Comparison of ENCODE assay signal across 11 mouse cellular contexts in the genomic region with DNA sequence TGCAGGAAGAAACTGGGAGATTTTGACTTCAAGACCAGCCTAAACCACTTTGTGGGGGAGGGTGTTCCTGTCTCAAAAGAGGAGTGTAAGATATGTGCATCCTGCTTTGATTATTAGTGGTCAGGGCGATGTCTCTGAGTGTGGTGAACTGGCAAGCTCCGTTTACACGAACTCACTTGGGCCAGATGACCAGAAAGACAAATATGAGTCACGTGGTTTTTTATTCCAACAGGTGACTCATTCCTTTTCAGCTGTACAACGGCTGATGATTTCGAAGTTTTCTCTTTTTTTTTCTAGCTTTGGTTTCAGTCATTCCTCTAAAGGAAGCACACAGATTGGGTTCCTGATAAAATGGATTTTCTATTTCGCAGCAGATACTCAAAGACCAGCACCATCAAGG. TPM values are rescaled to one million over a fixed set of nuclear protein-coding genes. Genes with fewer than 3 reads are reported as not detected.
A peak's percentile ranks its signal among the peaks of the same experiment; 100 is the strongest.
DNase-seq lines count a peak whose midpoint lies in the region; ATAC-seq and TF ChIP-seq lines count a peak whose summit lies in the region.
"Had no signal": no experiment of that assay in that cellular context is flagged by ENCODE, and none has a peak within 500 bp of the region (broad histone marks: within the 10 kb centered on the region; RNA-seq: fewer than 3 reads in every experiment).

No protein-coding gene starts in this region.

- no peak for ATAC-seq in forebrain, embryonic 15.5 days (replicated peaks)
- ATAC-seq in kidney, embryonic 15.5 days (replicated peaks; ENCODE audit: low FRiP score): no peak
- no peak for ATAC-seq in midbrain, postnatal 0 days (ENCODE audit: low FRiP score)
- ATAC-seq in midbrain, embryonic 13.5 days: no peak
- ATAC-seq in stomach, postnatal 0 days (ENCODE audit: low FRiP score, low TSS enrichment): peak; percentile 53

- TF ChIP-seq EP300 in stomach, postnatal 0 days (optimal IDR thresholded peaks at IDR 0.05): no peak

- no peaks in the 10 kb centered on the region for H3K4me1 ChIP-seq in forebrain, embryonic 15.5 days
- peaks cover 5% of the 10 kb centered on the region; the same call in 1 of the 2 replicates for H3K4me1 ChIP-seq in forebrain, embryonic 10.5 days
- 0 out of 2 replicates have a peak, but pooled peaks cover 3% of the 10 kb centered on the region for H3K4me1 ChIP-seq in kidney, embryonic 15.5 days
- no peaks in the 10 kb centered on the region for H3K4me1 ChIP-seq in midbrain, postnatal 0 days (ENCODE audit: insufficient read depth, low read length)
- H3K4me1 ChIP-seq in midbrain, embryonic 13.5 days (replicated peaks): 0 out of 2 replicates have a peak, but pooled peaks cover 2% of the 10 kb centered on the region
- no peaks in the 10 kb centered on the region for H3K4me1 ChIP-seq in stomach, postnatal 0 days (replicated peaks; ENCODE audit: control insufficient read depth, insufficient read depth)

- H3K9me3 ChIP-seq in forebrain, embryonic 15.5 days: no peaks in the 10 kb centered on the region
- H3K9me3 ChIP-seq in forebrain, embryonic 10.5 days: no peaks in the 10 kb centered on the region
- no peaks in the 10 kb centered on the region for H3K9me3 ChIP-seq in kidney, embryonic 15.5 days (replicated peaks)
- H3K9me3 ChIP-seq in midbrain, postnatal 0 days (ENCODE audit: low read length): no peaks in the 10 kb centered on the region
- H3K9me3 ChIP-seq in midbrain, embryonic 13.5 days: no peaks in the 10 kb centered on the region
- H3K9me3 ChIP-seq in stomach, postnatal 0 days (ENCODE audit: control insufficient read depth, low read length): no peaks in the 10 kb centered on the region

- no peak for TF ChIP-seq CTCF in midbrain, postnatal 0 days (IDR thresholded peaks at IDR 0.05)
- TF ChIP-seq CTCF in stomach, postnatal 0 days (IDR thresholded peaks at IDR 0.05; ENCODE audit: low read depth): no peak

- H3K4me3 ChIP-seq in forebrain, embryonic 15.5 days: peak overlapping the region; percentile 35; the same call in 1 of the 2 replicates
- H3K4me3 ChIP-seq in forebrain, embryonic 10.5 days: no peak overlapping the region
- no peak overlapping the region for H3K4me3 ChIP-seq in kidney, embryonic 15.5 days (replicated peaks)
- H3K4me3 ChIP-seq in midbrain, postnatal 0 days (ENCODE audit: low read depth, low read length): no peak overlapping the region
- no peak overlapping the region for H3K4me3 ChIP-seq in midbrain, embryonic 13.5 days (replicated peaks)
- no peak overlapping the region for H3K4me3 ChIP-seq in stomach, postnatal 0 days (ENCODE audit: low read depth, low read length)
- H3K4me3 ChIP-seq: erythroblast, embryonic 14.5 days had no signal

- no peak overlapping the region for H3K9ac ChIP-seq in forebrain, embryonic 15.5 days (replicated peaks)
- no peak overlapping the region for H3K9ac ChIP-seq in kidney, embryonic 15.5 days
- no peak overlapping the region for H3K9ac ChIP-seq in midbrain, postnatal 0 days (replicated peaks; ENCODE audit: low read length, poor library complexity, severe bottlenecking)
- H3K9ac ChIP-seq in midbrain, embryonic 13.5 days (replicated peaks): no peak overlapping the region
- no peak overlapping the region for H3K9ac ChIP-seq in stomach, postnatal 0 days (ENCODE audit: low read length)

- peak overlapping the region; percentile 57 for H3K4me2 ChIP-seq in forebrain, embryonic 15.5 days (replicated peaks)
- H3K4me2 ChIP-seq in kidney, embryonic 15.5 days: peak overlapping the region; percentile 59
- H3K4me2 ChIP-seq in midbrain, postnatal 0 days (ENCODE audit: low read depth, low read length, poor library complexity, severe bottlenecking): peak overlapping the region; percentile 48
- H3K4me2 ChIP-seq in midbrain, embryonic 13.5 days (replicated peaks): no peak overlapping the region
- peak overlapping the region; percentile 50; the same call in 1 of the 2 replicates for H3K4me2 ChIP-seq in stomach, postnatal 0 days (replicated peaks; ENCODE audit: low read depth)

- H3K36me3 ChIP-seq in forebrain, embryonic 15.5 days: no peaks in the 10 kb centered on the region
- no peaks in the 10 kb centered on the region for H3K36me3 ChIP-seq in forebrain, embryonic 10.5 days (replicated peaks)
- no peaks in the 10 kb centered on the region for H3K36me3 ChIP-seq in kidney, embryonic 15.5 days
- no peaks in the 10 kb centered on the region for H3K36me3 ChIP-seq in midbrain, postnatal 0 days (ENCODE audit: insufficient read depth, low read length)
- H3K36me3 ChIP-seq in midbrain, embryonic 13.5 days: no peaks in the 10 kb centered on the region
- no peaks in the 10 kb centered on the region for H3K36me3 ChIP-seq in stomach, postnatal 0 days (ENCODE audit: control insufficient read depth, insufficient read depth, low read length)

- H3K27me3 ChIP-seq in forebrain, embryonic 15.5 days: no peaks in the 10 kb centered on the region
- H3K27me3 ChIP-seq in forebrain, embryonic 10.5 days (ENCODE audit: poor library complexity, severe bottlenecking): no peaks in the 10 kb centered on the region
- H3K27me3 ChIP-seq in kidney, embryonic 15.5 days: no peaks in the 10 kb centered on the region
- H3K27me3 ChIP-seq in midbrain, postnatal 0 days (ENCODE audit: insufficient read depth, low read length): no peaks in the 10 kb centered on the region
- H3K27me3 ChIP-seq in midbrain, embryonic 13.5 days: no peaks in the 10 kb centered on the region
- no peaks in the 10 kb centered on the region for H3K27me3 ChIP-seq in stomach, postnatal 0 days (ENCODE audit: control insufficient read depth, insufficient read depth, low read length)

- no peak for DNase-seq in forebrain, embryonic 10.5 days (ENCODE audit: extremely low spot score, low spot score)
- no peak for DNase-seq in kidney, postnatal 4 days
- DNase-seq in midbrain, postnatal 0 days (ENCODE audit: low spot score): no peak
- peak; percentile 20 for DNase-seq in stomach, postnatal 0 days (ENCODE audit: low spot score)
- DNase-seq in urinary bladder, postnatal 36 days (ENCODE audit: low spot score in 2 of 2): no peak

- WGBS in forebrain, embryonic 15.5 days: 86% methylated on average over 7 of the region's 7 CpGs
- 83% methylated on average over 7 of the region's 7 CpGs for WGBS in forebrain, embryonic 10.5 days
- WGBS in kidney, embryonic 15.5 days: 76% methylated on average over 7 of the region's 7 CpGs
- 81% methylated on average over 7 of the region's 7 CpGs for WGBS in midbrain, postnatal 0 days
- WGBS in midbrain, embryonic 13.5 days: 86% methylated on average over 7 of the region's 7 CpGs
- 44% methylated on average over 7 of the region's 7 CpGs for WGBS in stomach, postnatal 0 days

- no peak overlapping the region for H3K27ac ChIP-seq in forebrain, embryonic 15.5 days (replicated peaks)
- H3K27ac ChIP-seq in forebrain, embryonic 10.5 days: no peak overlapping the region
- no peak overlapping the region for H3K27ac ChIP-seq in kidney, embryonic 15.5 days
- no peak overlapping the region for H3K27ac ChIP-seq in midbrain, postnatal 0 days (ENCODE audit: low read depth, low read length)
- no peak overlapping the region for H3K27ac ChIP-seq in midbrain, embryonic 13.5 days
- no peak overlapping the region for H3K27ac ChIP-seq in stomach, postnatal 0 days (replicated peaks)

RNA-seq across cellular contexts. Expression of gene Mcoln2, which starts 27.7 kb away (rescaled TPM):
- polyA plus RNA-seq in forebrain, embryonic 15.5 days (2015; fragmentation: Nextera tagmentation; extraction: Ambion mirVana): not detected in 2 replicates
- 0.25 and 0.30 TPM in 2 replicates for polyA plus RNA-seq in forebrain, embryonic 10.5 days (2016; fragmentation: Nextera tagmentation; extraction: Ambion mirVana)
- polyA plus RNA-seq in kidney, embryonic 15.5 days (2015; fragmentation: Nextera tagmentation; extraction: Ambion mirVana): 0.78 and 0.91 TPM in 2 replicates
- total RNA-seq in midbrain, postnatal 0 days (2014; rRNA removed): 0.16 TPM in 1 of 2 replicates, not detected in the other
- 0.09 and 0.43 TPM in 2 replicates for polyA plus RNA-seq in midbrain, postnatal 0 days (2015; fragmentation: Nextera tagmentation; extraction: Ambion mirVana)
- 0.22 and 0.35 TPM in 2 replicates for polyA plus RNA-seq in midbrain, embryonic 13.5 days (2015; fragmentation: Nextera tagmentation; extraction: Ambion mirVana)
- 1.9 TPM in 2 replicates for polyA plus RNA-seq in stomach, postnatal 0 days (2015; fragmentation: Nextera tagmentation; extraction: Ambion mirVana)
- total RNA-seq: left cerebral cortex, postnatal 25 days had no signal
- polyA plus RNA-seq: erythroblast, embryonic 14.5 days had no signal

RNA-seq across cellular contexts. Expression of gene Lpar3, which starts 43.5 kb away (rescaled TPM):
- 0.18 and 0.28 TPM in 2 replicates for polyA plus RNA-seq in forebrain, embryonic 15.5 days (2015; fragmentation: Nextera tagmentation; extraction: Ambion mirVana)
- polyA plus RNA-seq in forebrain, embryonic 10.5 days (2016; fragmentation: Nextera tagmentation; extraction: Ambion mirVana): 0.47 and 0.52 TPM in 2 replicates
- 1.1 and 1.4 TPM in 2 replicates for polyA plus RNA-seq in kidney, embryonic 15.5 days (2015; fragmentation: Nextera tagmentation; extraction: Ambion mirVana)
- total RNA-seq in midbrain, postnatal 0 days (2014; rRNA removed): 0.66 and 1.6 TPM in 2 replicates
- polyA plus RNA-seq in midbrain, postnatal 0 days (2015; fragmentation: Nextera tagmentation; extraction: Ambion mirVana): 0.31 and 0.55 TPM in 2 replicates
- polyA plus RNA-seq in midbrain, embryonic 13.5 days (2015; fragmentation: Nextera tagmentation; extraction: Ambion mirVana): 0.13 and 0.35 TPM in 2 replicates
- 0.38 and 0.53 TPM in 2 replicates for polyA plus RNA-seq in stomach, postnatal 0 days (2015; fragmentation: Nextera tagmentation; extraction: Ambion mirVana)
- total RNA-seq: megakaryocyte-erythroid progenitor cell, adult 5-6 weeks had no signal
